Mouse (Mus musculus): ENCODE results near the gene Nlrp6.
A peak's percentile ranks its signal among the peaks of the same experiment; 100 is the strongest.
"Not testable (repeated sequence)": the region's sequence is repeated elsewhere in the genome, so short reads cannot be mapped to it uniquely, and the experiment has no call there.

Gene Nlrp6

GRCm38 (mm10) chr7:140920418-140921029 lies at the start of gene Nlrp6:
Nlrp6 (plus strand) TSS chr7:140920902.
- no peak for DNase-seq (ENCODE audit: low read depth)

- DNase-seq (ENCODE audit: low read depth): peak; percentile 54
These were observed 46.5 kb upstream of the Nlrp6 start for GRCm38 (mm10) chr7:140874224-140874623.

DNA sequence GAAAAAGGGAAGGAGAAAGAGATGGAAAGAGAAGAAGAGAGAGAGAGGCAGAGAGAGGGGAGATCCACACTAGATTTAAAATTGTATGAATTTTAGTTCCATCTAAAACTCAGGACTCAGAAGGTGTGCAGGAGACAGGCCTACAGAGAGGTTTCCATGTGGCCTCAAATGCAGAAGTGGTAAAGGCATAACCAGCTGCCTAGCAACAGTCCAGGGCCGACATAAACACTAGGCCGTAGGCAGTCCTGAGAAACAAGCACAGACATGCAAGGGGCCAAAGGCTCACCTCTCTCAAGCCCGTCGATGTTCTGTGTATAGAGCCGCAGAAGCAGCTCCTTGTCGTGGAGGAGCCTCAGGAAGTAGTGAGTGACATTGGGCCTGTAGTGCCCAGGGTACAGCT lies 43.3 kb upstream of the Nlrp6 start:
- peak; percentile 41 for DNase-seq (ENCODE audit: low read depth)

GRCm38 (mm10) chr7:140879355-140879754 lies 41.3 kb upstream of the Nlrp6 start:
- no peak for DNase-seq (ENCODE audit: low read depth)

GRCm38 (mm10) chr7:140880419-140880818 lies 40.3 kb upstream of the Nlrp6 start:
- DNase-seq (ENCODE audit: low read depth): no peak

DNA sequence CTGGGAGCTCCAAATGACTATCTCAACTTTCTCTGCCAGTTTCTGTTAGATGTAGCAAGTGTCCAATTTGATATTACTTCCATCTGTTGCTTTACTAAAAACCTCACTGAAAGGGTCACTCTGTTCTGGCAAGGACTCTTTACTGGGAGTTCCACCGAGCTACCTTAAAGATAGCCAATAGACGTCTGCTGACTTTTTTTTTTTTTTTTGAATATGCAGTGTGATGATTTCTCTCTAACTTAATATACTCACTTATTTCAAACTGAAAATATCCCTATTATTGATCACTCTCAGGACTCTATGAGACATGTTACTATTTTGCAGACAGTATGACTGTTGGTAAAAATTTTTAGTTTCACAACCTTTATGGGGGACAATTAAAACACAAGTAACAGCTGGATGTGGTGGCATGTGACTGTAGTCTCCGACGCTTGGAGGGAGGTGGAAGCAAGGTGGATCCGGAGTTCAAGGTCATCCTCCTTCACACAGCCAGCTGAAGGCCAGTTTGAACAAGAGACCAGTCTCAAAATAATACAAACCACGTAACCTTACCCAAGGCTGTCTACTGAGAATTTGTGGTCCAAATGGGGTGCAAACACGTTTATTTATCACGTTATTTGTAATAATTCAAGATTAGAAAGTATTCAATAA lies 39.7 kb upstream of the Nlrp6 start:
- no peak for DNase-seq (ENCODE audit: low read depth)

DNA sequence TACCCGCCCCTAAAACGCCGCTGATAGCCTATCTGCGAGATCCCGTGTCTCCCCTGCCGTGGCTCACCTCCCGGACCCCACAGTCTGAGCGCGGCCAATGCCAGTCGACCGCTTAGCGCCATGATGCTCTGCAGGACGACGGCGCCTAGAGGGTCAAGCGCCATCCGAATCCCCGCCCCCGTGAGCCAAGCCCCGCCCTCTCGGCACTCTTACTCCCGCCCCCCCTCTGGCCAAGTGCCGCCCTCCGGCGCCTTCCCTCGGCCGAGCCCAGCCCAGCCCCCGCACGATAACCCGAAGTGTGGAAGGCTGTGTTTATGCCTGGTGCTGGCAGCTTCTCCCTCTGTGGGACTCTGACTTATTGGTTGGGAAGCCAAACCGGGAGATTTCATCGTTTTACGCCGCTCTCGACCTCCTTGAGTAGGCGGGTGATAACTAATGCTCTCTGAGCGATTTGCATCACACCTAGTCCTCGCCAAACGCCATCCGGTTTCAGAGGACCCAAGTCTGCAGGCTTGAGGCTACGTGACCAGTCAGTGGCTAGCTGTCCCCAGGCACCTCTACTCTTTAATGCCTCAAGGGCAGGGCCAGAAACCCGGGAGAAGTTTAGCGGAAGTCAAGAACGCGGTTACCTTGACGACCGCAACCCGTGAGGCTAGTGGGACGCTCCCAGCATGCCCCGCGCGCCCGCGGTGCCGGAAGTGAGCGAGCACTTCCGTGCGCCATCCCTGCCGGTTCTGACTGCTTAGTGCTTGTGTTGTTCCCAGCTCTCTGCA lies 38.8 kb upstream of the Nlrp6 start, which contains the start of the genes Psmd13 and Sirt3:
Gene Psmd13 (plus strand): TSS at position 273 of the 773 bp plus-strand sequence.
Gene Sirt3 (minus strand): TSS at position 614 of the 773 bp plus-strand sequence.
- peak; percentile 92 for DNase-seq (ENCODE audit: low read depth)

GRCm38 (mm10) chr7:140882469-140882803 lies 38.3 kb upstream of the Nlrp6 start:
- no peak for DNase-seq (ENCODE audit: low read depth)

DNA sequence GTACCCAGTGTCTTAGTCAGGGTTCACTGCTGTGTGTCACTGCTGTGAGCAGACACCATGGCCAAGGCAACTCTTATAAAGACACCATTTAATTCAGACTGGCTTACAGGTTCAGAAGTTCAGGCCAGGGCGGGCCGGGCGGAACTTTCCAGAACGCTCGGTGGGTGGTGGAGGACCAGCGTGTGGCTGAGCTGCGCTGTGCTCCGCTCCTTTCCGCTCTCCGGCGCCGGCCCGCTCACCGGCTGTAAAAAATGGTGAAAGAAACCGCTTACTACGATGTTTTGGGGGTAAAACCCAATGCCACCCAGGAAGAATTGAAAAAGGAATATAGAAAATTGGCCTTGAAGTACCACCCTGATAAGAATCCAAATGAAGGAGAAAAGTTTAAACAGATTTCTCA lies 30.1 kb upstream of the Nlrp6 start:
- DNase-seq (ENCODE audit: low read depth): not testable (repeated sequence)

GRCm38 (mm10) chr7:140894031-140894430 lies 26.7 kb upstream of the Nlrp6 start:
- DNase-seq (ENCODE audit: low read depth): no peak

DNA sequence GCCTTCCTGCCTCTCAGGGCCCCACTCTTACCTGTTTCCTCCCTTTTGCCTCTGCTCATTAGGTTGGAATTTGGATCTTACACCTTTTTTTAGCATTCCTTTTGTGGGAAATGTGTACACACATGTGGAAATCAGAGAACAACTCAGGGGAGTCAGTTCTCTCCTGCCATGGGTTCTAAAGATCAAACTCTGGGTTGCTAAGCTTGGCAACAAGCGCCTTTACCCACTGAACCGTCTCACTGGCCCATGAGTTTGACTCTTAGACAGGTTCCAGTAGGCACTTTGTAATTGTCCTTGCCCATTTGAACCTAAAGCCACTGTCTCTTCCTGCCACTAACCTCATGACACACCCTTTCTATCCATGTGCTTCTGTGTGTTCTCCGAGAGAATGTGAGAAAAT lies 26.1 kb upstream of the Nlrp6 start:
- DNase-seq (ENCODE audit: low read depth): no peak

- no peak for DNase-seq (ENCODE audit: low read depth)
These were observed 22.8 kb upstream of the Nlrp6 start for GRCm38 (mm10) chr7:140897863-140898262.

DNA sequence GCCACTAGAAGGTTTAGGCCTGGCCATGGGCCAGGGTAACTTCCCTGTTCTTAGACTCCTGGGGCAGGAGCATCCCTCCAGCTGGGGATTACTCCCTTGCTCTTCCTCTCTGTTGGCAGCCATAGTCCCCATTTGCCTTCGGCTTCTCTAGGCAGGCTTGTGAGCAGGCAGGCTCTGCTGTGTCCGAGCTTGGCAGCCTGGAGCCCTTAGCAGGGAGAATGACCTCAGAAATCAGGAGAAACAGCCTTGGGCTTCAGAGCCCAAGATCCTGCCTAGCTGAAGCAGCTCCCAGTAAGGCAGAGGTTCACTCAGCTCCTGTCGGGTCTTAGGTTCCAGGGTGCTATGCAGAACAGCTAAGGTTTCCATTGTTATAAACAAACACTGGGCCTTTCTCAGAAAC lies 21.6 kb upstream of the Nlrp6 start:
- DNase-seq (ENCODE audit: low read depth): no peak

- no peak for DNase-seq (ENCODE audit: low read depth)
These were observed 20.5 kb upstream of the Nlrp6 start, which contains the start of gene Cox8b for GRCm38 (mm10) chr7:140900220-140900619. Cox8b (minus strand) TSS chr7:140900446.

DNA sequence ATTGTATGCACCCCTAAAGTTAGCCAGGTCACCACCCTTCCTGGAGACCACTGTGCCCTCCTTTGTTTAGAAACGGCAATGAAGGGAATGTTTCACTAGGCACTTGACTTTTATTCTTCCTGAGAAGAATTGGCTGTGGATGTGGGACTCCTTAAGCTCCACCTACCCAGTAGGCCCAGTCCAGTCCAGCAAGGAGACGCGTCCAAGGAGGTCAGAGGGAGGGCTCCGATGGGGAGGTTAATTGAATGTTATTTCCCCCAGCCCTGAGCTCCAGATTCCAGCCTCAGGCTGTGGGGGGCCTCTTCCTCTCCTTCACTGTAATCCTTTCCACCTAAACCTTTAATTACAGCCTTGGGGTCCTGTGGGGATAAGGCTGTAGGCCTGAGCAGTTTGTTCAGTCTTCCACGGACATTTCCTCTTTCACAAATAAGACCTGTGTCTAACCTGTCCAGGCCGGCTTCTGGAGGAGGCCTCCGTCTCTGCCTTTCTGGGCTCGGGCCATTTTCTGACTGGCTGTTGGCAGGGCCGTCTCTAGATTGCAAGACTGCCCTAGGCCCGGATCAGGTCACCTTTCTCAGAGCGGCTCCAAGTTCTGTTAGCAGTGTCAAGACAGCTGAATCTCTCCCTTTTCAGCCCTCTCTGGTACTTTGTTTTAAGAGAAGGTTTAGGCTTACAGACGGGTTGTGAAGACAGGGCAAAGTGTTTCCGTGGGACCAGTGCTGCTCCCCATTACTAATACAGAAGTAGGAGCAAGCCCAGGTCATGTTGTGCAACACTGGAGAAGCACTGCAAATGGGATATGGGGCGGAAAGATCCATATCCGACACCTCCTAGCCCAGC lies 18.4 kb upstream of the Nlrp6 start:
- no peak for DNase-seq (ENCODE audit: low read depth)

DNA sequence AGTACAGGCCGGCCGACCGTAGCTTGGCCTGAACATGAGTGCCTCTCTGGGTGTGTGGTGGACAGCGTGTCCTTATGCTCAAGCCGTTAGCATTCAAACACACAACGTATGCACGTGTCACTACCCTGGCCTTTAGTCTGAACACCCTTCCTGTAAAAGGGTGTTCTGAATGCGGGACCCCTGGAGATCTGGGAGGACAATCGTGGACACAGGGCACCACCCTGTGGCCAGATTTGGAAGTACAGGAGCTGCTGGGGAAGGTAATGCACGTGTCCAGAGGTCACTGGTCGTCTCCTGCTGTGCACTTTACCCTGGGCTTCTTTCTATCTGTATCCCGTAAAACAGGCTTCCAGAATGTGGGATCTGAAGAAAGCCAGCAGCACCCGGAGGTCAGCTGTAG lies 17.5 kb upstream of the Nlrp6 start:
- peak; percentile 68 for DNase-seq (ENCODE audit: low read depth)

- no peak for DNase-seq (ENCODE audit: low read depth)
These were observed 15.0 kb upstream of the Nlrp6 start for GRCm38 (mm10) chr7:140905642-140906081.

- no peak for DNase-seq (ENCODE audit: low read depth)
These were observed 13.6 kb upstream of the Nlrp6 start for GRCm38 (mm10) chr7:140907131-140907530.

- DNase-seq (ENCODE audit: low read depth): no peak
These were observed 13.0 kb upstream of the Nlrp6 start for GRCm38 (mm10) chr7:140907697-140908096.

DNA sequence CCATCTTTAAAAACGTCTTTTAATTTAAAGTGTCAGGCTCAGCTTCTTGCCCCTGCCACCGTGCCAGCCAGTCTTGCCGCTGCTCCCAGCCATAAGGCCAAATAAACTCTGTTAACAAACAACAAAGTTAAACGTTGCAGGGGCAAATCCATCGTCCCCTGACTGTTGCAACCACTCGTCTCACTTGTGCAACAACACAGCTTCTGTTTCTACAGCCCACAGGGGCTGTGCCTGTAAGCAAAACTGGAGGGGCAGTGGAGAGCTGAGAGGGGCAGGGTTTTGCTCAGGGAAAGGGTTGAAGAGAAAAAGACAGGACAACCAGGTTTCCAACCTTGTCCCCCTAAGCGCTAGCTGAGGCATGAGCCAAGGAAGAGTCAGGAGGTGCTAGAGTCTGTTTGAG lies 12.5 kb upstream of the Nlrp6 start:
- DNase-seq (ENCODE audit: low read depth): no peak

GRCm38 (mm10) chr7:140908634-140909107 lies 12.0 kb upstream of the Nlrp6 start:
- peak; percentile 76 for DNase-seq (ENCODE audit: low read depth)

GRCm38 (mm10) chr7:140912293-140912692 lies 8.4 kb upstream of the Nlrp6 start:
- DNase-seq (ENCODE audit: low read depth): no peak

Measured in c-Kit-positive CD71-negative TER-119-negative erythroid progenitor cells, embryonic 14.5 days (primary cell).